Mouse (Mus musculus) duodenum, adult 2 months (tissue): ENCODE measurements around the gene Pcnx4. TPM values are rescaled to one million over a fixed set of nuclear protein-coding genes. Genes with fewer than 3 reads are reported as not detected.

Source experiments
- polyA plus RNA-seq: library from polyadenylated mRNA; depleted of rRNA; stranded (reverse); fragments of >200 nt; gene quantifications from 2 replicates; pipeline ENCODE4 v1.2.3, GENCODE M21; 2012; ENCODE audit warnings: low replicate concordance; rRNA removed

The Pcnx4 gene
- polyA plus RNA-seq: 0.17 and 0.54 TPM in 2 replicates

GRCm38 (mm10) chr12:72536021-72536597, at the start of gene Pcnx4:
TSS of gene Pcnx4 (plus strand) at chr12:72536383.

Other genes starting within 250 kb of the Pcnx4 start
- gene Rtn1, start 127.3 kb upstream of the Pcnx4 start, polyA plus RNA-seq: 5.4 and 5.5 TPM in 2 replicates
- not detected in 2 replicates for gene Lrrc9, start 94.5 kb upstream of the Pcnx4 start, polyA plus RNA-seq
- gene Gm4756, start 113.3 kb downstream of the Pcnx4 start, polyA plus RNA-seq: not detected in 2 replicates
- 6.8 and 11.4 TPM in 2 replicates for gene Dhrs7, start 128.5 kb downstream of the Pcnx4 start, polyA plus RNA-seq
- gene Ppm1a, start 221.1 kb downstream of the Pcnx4 start, polyA plus RNA-seq: 25.7 and 34.1 TPM in 2 replicates